Mouse (Mus musculus) kidney, postnatal 0 days (tissue): ENCODE data around the gene Dennd4b. TPM values are rescaled to one million over a fixed set of nuclear protein-coding genes. Genes with fewer than 3 reads are reported as not detected.

Source experiments
- ATAC-seq: fragments of 200-750 bp; cut with Nextera tagmentation; replicated peaks from 2 replicates; pipeline ENCODE4 v1.8.0; 2017; ENCODE audit warnings: low read depth, moderate number of reproducible peaks, moderate TSS enrichment, moderate library complexity; ENCODE audit not compliant: low FRiP score
- DNase-seq: peaks from one replicate; pipeline ENCODE4 v3.0.0-alpha.2; 2016; ENCODE audit warnings: low spot score
- H3K27ac ChIP-seq: fragments of 300-500 bp; sonication (generic); 2 replicates; pipeline ENCODE4 v1.5.1; 2014; ENCODE audit warnings: mild to moderate bottlenecking
- H3K27me3 ChIP-seq: fragments of 300-500 bp; sonication (generic); 2 replicates; pipeline ENCODE4 v1.6.1; 2014; ENCODE audit warnings: low read length, mixed read lengths; ENCODE audit not compliant: insufficient read depth
- H3K36me3 ChIP-seq: fragments of 300-500 bp; sonication (generic); 2 replicates; pipeline ENCODE4 v1.6.1; 2014; ENCODE audit warnings: low read length, mixed read lengths; ENCODE audit not compliant: insufficient read depth
- H3K4me1 ChIP-seq: fragments of 300-500 bp; sonication (generic); replicated peaks from 2 replicates; pipeline ENCODE4 v1.6.1; 2014; ENCODE audit warnings: antibody characterized with exemption, low read length, mixed read lengths; ENCODE audit not compliant: insufficient read depth
- H3K4me2 ChIP-seq: fragments of 300-500 bp; sonication (generic); 2 replicates; pipeline ENCODE4 v1.6.1; 2014; ENCODE audit warnings: mild to moderate bottlenecking, low read length, moderate library complexity, mixed read lengths
- H3K4me3 ChIP-seq: fragments of 300-500 bp; sonication (generic); replicated peaks from 2 replicates; pipeline ENCODE4 v1.5.1; 2014; ENCODE audit warnings: low read depth, low read length
- H3K9ac ChIP-seq: fragments of 300-500 bp; sonication (generic); 2 replicates; pipeline ENCODE4 v1.6.1; 2014; ENCODE audit warnings: low read depth, low read length
- H3K9me3 ChIP-seq: fragments of 300-500 bp; sonication (generic); replicated peaks from 2 replicates; pipeline ENCODE4 v1.6.1; 2016; ENCODE audit warnings: low read length, inconsistent platforms, mixed read lengths
- CTCF ChIP-seq: IDR thresholded peaks from 2 replicates; pipeline ENCODE4 v1.5.1; 2016; ENCODE audit warnings: antibody characterized with exemption, low read depth, mild to moderate bottlenecking, moderate library complexity
- WGBS: fragments of 180-500 bp; shearing (Covaris S2); extraction: QIAGEN DNeasy Blood & Tissue Kit; methylation state at CpG from one replicate; pipeline ENCODE4 v1.1.7; 2014; 5-methylcytosine and 5-hydroxymethylcytosine counted together
- polyA plus RNA-seq: library from polyadenylated mRNA; unstranded; fragments of >200 nt; fragmentation: Nextera tagmentation; extraction: Ambion mirVana; gene quantifications from 2 replicates; pipeline ENCODE4 v1.2.1, GENCODE M21; 2015

Dennd4b gene
- polyA plus RNA-seq, 1 experiment from 2014 or later, result 2.2 TPM

GRCm38 (mm10) chr3:90256731-90257530, 8.1 kb upstream of the Dennd4b start:
- no peak overlapping the region for H3K27ac ChIP-seq
- WGBS, result 90% methylated on average over 19 of the region's 19 CpGs
- ATAC-seq (no peak), DNase-seq (no peak)
- H3K4me1 ChIP-seq, result 0 out of 2 replicates have a peak, but pooled peaks cover 6% of the 10 kb centered on the region
- H3K9me3 ChIP-seq, result no peaks in the 10 kb centered on the region
- no peak for TF ChIP-seq CTCF
- H3K36me3 ChIP-seq, result peaks cover 44% of the 10 kb centered on the region
- no peak overlapping the region for H3K4me2 ChIP-seq
- no peaks in the 10 kb centered on the region for H3K27me3 ChIP-seq
- no peak overlapping the region for H3K4me3 ChIP-seq
- H3K9ac ChIP-seq, result no peak overlapping the region

DNA sequence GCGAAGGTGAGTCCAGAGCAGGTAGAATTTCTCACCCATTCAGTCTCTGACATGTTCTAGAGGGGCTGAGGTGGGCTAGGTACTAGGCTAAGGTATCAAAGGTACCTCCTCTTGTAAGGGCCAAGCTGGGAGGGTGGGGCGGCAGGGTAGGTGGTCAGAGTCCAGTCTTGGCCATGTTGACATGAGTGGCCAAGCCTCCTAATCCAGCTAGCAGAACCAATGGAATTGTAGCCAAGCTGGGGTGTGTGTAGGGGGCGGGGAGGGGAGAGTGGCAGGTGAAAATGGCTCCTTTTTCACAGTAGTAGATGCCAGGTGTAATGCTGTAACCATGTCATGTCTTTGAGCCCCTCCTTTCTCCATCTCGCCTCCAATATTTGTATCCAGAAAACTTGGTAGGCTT, 6.5 kb upstream of the Dennd4b start:
- ATAC-seq (no peak), DNase-seq (no peak)
- H3K27me3 ChIP-seq, result no peaks in the 10 kb centered on the region
- H3K36me3 ChIP-seq, result peaks cover 54% of the 10 kb centered on the region
- no peak overlapping the region for H3K27ac ChIP-seq
- 98% methylated on average over 4 of the region's 4 CpGs for WGBS
- H3K9ac ChIP-seq, result no peak overlapping the region
- no peaks in the 10 kb centered on the region for H3K9me3 ChIP-seq
- no peak overlapping the region for H3K4me3 ChIP-seq
- no peak for TF ChIP-seq CTCF
- H3K4me2 ChIP-seq, result no peak overlapping the region
- H3K4me1 ChIP-seq, result 0 out of 2 replicates have a peak, but pooled peaks cover 6% of the 10 kb centered on the region

DNA sequence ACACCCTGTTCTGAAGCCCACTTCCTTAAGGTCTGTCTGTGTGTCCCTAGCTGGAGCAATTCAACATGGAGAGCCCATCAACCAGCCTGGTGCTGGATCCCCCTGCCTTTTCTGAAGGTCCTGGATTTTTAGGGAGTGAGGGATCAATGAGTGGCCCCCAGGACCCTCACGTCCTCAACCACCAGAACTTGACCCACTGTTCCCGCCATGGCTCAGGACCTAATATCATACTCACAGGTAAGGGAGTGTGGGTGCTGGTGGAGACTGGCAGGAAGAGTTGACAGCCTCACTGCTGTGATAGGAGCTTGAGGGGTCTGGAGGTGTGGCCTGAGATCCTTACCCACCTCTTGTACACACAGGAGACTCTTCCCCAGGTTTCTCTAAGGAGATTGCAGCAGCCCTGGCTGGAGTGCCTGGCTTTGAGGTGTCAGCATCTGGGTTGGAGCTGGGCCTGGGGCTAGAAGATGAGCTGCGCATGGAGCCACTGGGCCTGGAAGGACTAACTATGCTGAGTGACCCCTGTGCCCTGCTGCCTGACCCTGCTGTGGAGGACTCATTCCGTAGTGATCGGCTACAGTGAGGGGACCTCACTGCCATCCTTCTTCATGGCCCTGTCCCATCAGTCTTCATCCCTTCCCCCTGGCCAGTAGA, 1.7 kb upstream of the Dennd4b start:
- H3K9ac ChIP-seq, result no peak overlapping the region
- H3K4me2 ChIP-seq, result no peak overlapping the region
- H3K27me3 ChIP-seq, result no peaks in the 10 kb centered on the region
- H3K36me3 ChIP-seq, result peaks cover 48% of the 10 kb centered on the region
- TF ChIP-seq CTCF, result no peak
- no peak overlapping the region for H3K4me3 ChIP-seq
- H3K9me3 ChIP-seq, result no peaks in the 10 kb centered on the region
- no peak for ATAC-seq
- no peak for DNase-seq
- no peak overlapping the region for H3K27ac ChIP-seq
- H3K4me1 ChIP-seq, result peaks cover 7% of the 10 kb centered on the region; the same call in 1 of the 2 replicates
- WGBS, result 96% methylated on average over 5 of the region's 5 CpGs

DNA sequence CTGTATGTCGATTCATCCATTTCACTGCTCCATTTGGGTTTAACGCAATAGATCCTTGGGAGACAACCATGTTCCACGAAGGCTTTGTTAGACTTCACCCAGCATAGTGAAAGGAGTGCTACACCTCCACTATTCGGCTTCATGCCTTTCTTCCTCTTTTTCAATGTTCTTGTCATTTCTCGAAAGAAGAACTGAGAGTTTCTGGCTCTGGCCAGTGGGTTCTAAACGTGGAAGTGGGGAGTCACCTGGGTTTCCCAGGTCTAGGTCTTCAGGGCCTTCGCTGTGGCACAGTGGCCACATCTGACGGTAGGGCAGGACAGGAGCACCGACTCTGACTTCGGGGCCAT, 325 bp upstream of the Dennd4b start:
- H3K36me3 ChIP-seq, result peaks cover 36% of the 10 kb centered on the region
- TF ChIP-seq CTCF, result no peak
- no peaks in the 10 kb centered on the region for H3K27me3 ChIP-seq
- 32% methylated on average over 10 of the region's 10 CpGs for WGBS
- no peaks in the 10 kb centered on the region for H3K9me3 ChIP-seq
- peak overlapping the region; percentile 98 for H3K27ac ChIP-seq
- H3K4me2 ChIP-seq, result peak overlapping the region; percentile 86
- H3K4me1 ChIP-seq, result peaks cover 7% of the 10 kb centered on the region; the same call in 1 of the 2 replicates
- no peak for ATAC-seq
- H3K4me3 ChIP-seq, result peak overlapping the region; percentile 90
- peak overlapping the region; percentile 92 for H3K9ac ChIP-seq
- no peak for DNase-seq

DNA sequence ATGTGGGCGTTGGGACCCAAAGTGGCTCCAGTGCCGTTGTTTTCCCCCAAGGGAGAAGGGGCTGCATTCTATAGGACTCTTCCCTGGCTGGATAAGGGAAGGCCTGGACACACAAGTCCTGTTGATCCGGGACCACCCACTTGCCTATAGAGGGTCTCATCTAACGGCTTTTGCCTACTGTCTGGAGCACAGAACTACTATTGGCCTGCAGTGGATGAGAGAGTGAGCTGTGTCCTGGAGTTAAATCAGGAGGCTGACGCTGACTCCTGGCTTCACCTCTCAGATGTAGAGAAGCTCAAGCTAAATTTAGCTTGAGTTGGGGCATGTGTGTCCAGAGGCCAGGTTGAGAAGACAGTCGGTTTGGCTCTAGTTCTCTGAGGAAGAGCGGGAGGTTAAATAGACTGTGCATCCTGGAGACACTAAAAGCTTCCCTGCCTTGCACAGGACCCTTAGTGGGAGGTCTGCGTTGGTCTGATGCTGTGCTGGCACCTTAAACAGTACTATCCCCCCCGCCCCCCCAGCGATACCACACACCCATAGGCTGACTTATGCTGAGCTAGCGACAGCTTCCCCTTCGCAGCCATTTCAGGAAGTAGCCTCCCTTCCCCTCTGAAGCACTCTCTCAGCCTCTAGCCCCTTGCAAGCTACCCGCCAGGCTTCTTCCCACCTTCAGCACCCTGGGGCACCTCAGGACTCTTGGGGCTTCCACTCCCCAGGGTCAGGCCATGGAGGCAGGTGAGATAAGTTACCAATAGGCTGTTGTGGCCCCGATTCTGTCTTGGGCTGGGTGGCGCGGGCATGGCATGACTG, 1.2 kb downstream of the Dennd4b start:
- DNase-seq (peak; percentile 35), ATAC-seq (peak; percentile 21)
- peak overlapping the region; percentile 98 for H3K27ac ChIP-seq

More for the DNA sequence above, 1.2 kb downstream of the Dennd4b start:
- TF ChIP-seq CTCF, result no peak
- peak overlapping the region; percentile 92 for H3K9ac ChIP-seq
- H3K4me2 ChIP-seq, result peak overlapping the region; percentile 86
- H3K36me3 ChIP-seq, result peaks cover 21% of the 10 kb centered on the region
- H3K27me3 ChIP-seq, result no peaks in the 10 kb centered on the region
- peak overlapping the region; percentile 90 for H3K4me3 ChIP-seq
- H3K9me3 ChIP-seq, result no peaks in the 10 kb centered on the region
- WGBS, result 24% methylated on average over 16 of the region's 16 CpGs
- peaks cover 7% of the 10 kb centered on the region; the same call in 1 of the 2 replicates for H3K4me1 ChIP-seq
